Mouse (Mus musculus) liver, embryonic 11.5 days (tissue): ENCODE data around the gene Pcmt1. TPM values are rescaled to one million over a fixed set of nuclear protein-coding genes. Genes with fewer than 3 reads are reported as not detected.

Source experiments
- ATAC-seq: fragments of 200-750 bp; cut with Nextera tagmentation; replicated peaks from 2 replicates; pipeline ENCODE4 v1.8.0; 2017; ENCODE audit warnings: moderate number of reproducible peaks, mild to moderate bottlenecking, moderate TSS enrichment, moderate library complexity; ENCODE audit not compliant: low FRiP score
- DNase-seq: peaks from one replicate; pipeline ENCODE4 v3.0.0-alpha.2; 2017; ENCODE audit warnings: low spot score
- H3K27ac ChIP-seq: fragments of 300-500 bp; sonication (generic); 2 replicates; pipeline ENCODE4 v1.5.1; 2014; ENCODE audit warnings: mild to moderate bottlenecking, low read depth, low read length, control low read depth
- H3K27me3 ChIP-seq: fragments of 300-500 bp; sonication (generic); replicated peaks from 2 replicates; pipeline ENCODE4 v1.6.1; 2014; ENCODE audit warnings: low read length, mixed read lengths; ENCODE audit not compliant: control insufficient read depth, insufficient read depth
- H3K36me3 ChIP-seq: fragments of 300-500 bp; sonication (generic); 2 replicates; pipeline ENCODE4 v1.6.1; 2014; ENCODE audit warnings: mild to moderate bottlenecking, low read length, moderate library complexity, mixed read lengths; ENCODE audit not compliant: control insufficient read depth, insufficient read depth
- H3K4me1 ChIP-seq: fragments of 300-500 bp; sonication (generic); replicated peaks from 2 replicates; pipeline ENCODE4 v1.6.1; 2014; ENCODE audit warnings: low read length, mixed read lengths; ENCODE audit not compliant: control insufficient read depth, insufficient read depth
- H3K4me2 ChIP-seq: fragments of 300-500 bp; sonication (generic); 2 replicates; pipeline ENCODE4 v1.6.1; 2014; ENCODE audit warnings: mild to moderate bottlenecking, control low read depth, moderate library complexity
- H3K4me3 ChIP-seq: fragments of 300-500 bp; sonication (generic); 2 replicates; pipeline ENCODE4 v1.5.1; 2014; ENCODE audit warnings: low read depth, low read length, control low read depth
- H3K9ac ChIP-seq: fragments of 300-500 bp; sonication (generic); 2 replicates; pipeline ENCODE4 v1.6.1; 2014; ENCODE audit warnings: low read depth, low read length, control low read depth
- H3K9me3 ChIP-seq: fragments of 300-500 bp; sonication (generic); 2 replicates; pipeline ENCODE4 v1.6.1; 2016; ENCODE audit warnings: low read length, inconsistent platforms, mixed read lengths; ENCODE audit not compliant: control insufficient read depth
- WGBS: fragments of 180-500 bp; shearing (Covaris S2); extraction: QIAGEN DNeasy Blood & Tissue Kit; methylation state at CpG from one replicate; pipeline ENCODE4 v1.1.7; 2014; 5-methylcytosine and 5-hydroxymethylcytosine counted together
- polyA plus RNA-seq: library from polyadenylated mRNA; unstranded; fragments of >200 nt; fragmentation: Nextera tagmentation; extraction: Ambion mirVana; gene quantifications from 2 replicates; pipeline ENCODE4 v1.2.1, GENCODE M21; 2014

The Pcmt1 gene
- polyA plus RNA-seq, 1 experiment from 2014 or later = 137 TPM

DNA sequence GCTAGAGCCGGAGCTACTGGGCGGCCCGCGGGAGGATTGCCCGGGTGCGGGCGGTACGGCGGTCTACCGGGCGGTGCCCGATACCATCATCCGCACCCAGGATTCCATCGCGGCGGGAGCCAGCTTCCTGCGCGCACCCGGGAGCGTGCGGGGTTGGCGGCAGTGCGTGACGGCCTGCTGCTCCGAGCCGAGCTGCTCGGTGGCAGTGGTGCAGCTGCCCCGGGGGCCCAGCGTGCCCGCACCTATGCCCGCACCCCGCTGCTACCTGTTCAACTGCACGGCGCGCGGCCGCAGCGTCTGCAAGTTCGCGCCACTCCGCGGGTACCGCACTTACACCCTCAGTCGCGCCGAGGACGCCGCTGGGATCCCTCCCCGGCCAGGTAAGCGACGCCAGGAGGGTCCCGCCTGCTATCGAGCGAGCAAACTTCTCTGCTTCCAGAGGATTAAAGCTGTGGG lies 90.7 kb downstream of the Pcmt1 start:
- WGBS = under 1% methylated on average over 49 of the region's 54 CpGs
- ATAC-seq = no peak
- peak; percentile 34 for DNase-seq

DNA sequence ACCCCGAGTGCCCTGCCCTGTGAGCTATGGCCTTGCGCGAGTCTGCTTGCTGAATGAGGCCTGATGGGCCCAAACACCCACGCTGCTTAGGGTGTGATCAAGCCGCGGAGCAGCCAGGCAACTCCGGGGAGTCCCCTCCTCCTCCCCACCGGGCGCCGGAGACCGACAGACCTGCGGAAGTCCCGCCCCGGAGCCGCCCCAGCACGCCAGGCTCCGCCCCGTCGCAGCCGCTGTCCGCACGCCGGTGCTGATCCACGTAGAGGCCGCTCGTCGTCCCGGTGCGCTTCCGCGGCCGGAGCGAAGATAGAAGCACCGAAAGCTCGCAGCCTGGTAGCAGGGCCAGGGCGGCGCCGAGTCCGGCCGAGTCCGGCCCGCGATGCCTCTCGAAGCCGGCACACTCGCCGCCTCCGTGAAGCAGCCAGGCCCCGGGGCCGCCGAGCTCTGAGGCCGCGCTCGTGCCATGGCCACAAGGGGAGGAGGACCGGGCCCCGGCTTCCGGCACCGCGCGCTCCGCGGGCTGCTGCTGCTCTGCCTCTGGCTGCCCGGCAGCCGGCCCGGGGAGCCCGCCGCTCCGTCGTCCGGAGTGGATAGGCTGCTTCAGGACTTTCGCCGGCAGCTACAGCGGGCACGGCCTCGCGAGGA lies 91.2 kb downstream of the Pcmt1 start, which contains the start of gene Lrp11:
Gene Lrp11 (plus strand): TSS at position 209 of the 642 bp plus-strand sequence.
- no peaks in the 10 kb centered on the region for H3K9me3 ChIP-seq
- H3K9ac ChIP-seq = peak within 1 kb of the TSS; percentile 53
- 0% methylated on average over 65 of the region's 76 CpGs for WGBS
- peak within 1 kb of the TSS; percentile 100 for H3K4me2 ChIP-seq
- peak; percentile 93 for ATAC-seq
- H3K4me3 ChIP-seq = peak within 1 kb of the TSS; percentile 73
- peak; percentile 95 for DNase-seq
- peaks cover 14% of the 10 kb centered on the region for H3K27me3 ChIP-seq
- no peaks in the 10 kb centered on the region for H3K4me1 ChIP-seq
- no peaks in the 10 kb centered on the region for H3K36me3 ChIP-seq
- no peak within 1 kb of the TSS for H3K27ac ChIP-seq

More for the DNA sequence above, 90.7 kb downstream of the Pcmt1 start:
- H3K27ac ChIP-seq = no peak overlapping the region
- H3K4me1 ChIP-seq = no peaks in the 10 kb centered on the region
- H3K27me3 ChIP-seq = peaks cover 14% of the 10 kb centered on the region
- H3K4me2 ChIP-seq = peak overlapping the region; percentile 100
- peak overlapping the region; percentile 73 for H3K4me3 ChIP-seq
- H3K9ac ChIP-seq = peak overlapping the region; percentile 5; the same call in 1 of the 2 replicates
- no peaks in the 10 kb centered on the region for H3K9me3 ChIP-seq
- no peaks in the 10 kb centered on the region for H3K36me3 ChIP-seq

- Histone ChIP-seq H3K4me2 (no peak overlapping the region), H3K27ac (no peak overlapping the region), H3K4me3 (no peak overlapping the region), H3K9me3 (no peaks in the 10 kb centered on the region), H3K9ac (no peak overlapping the region), H3K36me3 (no peaks in the 10 kb centered on the region), H3K27me3 (peaks cover 13% of the 10 kb centered on the region), H3K4me1 (no peaks in the 10 kb centered on the region)
- WGBS = 55% methylated on average over 2 of the region's 2 CpGs
- ATAC-seq = no peak
- no peak for DNase-seq
These were observed 94.2 kb downstream of the Pcmt1 start for GRCm38 (mm10) chr10:7586771-7587170.

DNA sequence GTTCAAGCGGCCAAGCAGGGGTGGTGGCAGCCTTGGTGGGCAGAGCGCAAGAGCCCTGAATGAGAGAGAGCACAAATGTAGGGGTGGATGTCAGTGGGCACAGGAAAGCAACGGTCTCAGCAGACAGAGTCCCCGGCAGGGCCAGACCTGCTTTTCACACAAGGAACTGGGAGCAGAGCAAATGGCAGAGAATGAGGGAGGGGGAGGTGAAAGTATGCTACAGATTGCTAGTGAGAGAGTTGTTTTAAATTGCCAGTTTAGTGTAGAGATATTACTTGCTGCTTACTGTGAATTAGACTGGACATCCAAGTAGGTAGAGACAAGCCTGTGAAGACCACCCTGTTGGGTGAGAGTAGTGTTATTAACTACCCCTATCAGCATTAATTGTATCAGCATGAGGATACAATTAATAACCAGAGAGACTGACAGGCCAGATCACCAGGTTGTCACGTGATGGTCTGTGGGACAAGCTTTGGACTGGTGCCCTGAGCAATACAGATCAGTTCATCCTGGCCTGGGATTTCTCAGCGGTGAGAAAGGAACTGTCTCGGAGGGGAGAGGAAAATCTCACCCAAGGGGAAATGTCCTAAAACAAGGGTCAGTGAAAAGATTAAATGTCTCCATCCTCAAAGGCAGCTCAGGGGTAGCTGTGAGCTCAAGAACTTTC lies 97.9 kb downstream of the Pcmt1 start:
- Histone ChIP-seq H3K36me3 (no peaks in the 10 kb centered on the region), H3K9me3 (no peaks in the 10 kb centered on the region), H3K9ac (no peak overlapping the region), H3K4me3 (no peak overlapping the region), H3K4me1 (no peaks in the 10 kb centered on the region), H3K27ac (no peak overlapping the region), H3K27me3 (no peaks in the 10 kb centered on the region), H3K4me2 (no peak overlapping the region)
- no peak for ATAC-seq
- no peak for DNase-seq
- 41% methylated on average over 7 of the region's 7 CpGs for WGBS

GRCm38 (mm10) chr10:7582157-7582890 lies 98.6 kb downstream of the Pcmt1 start:
- Histone ChIP-seq H3K27ac (no peak overlapping the region), H3K4me1 (no peaks in the 10 kb centered on the region), H3K9me3 (no peaks in the 10 kb centered on the region), H3K36me3 (no peaks in the 10 kb centered on the region), H3K27me3 (no peaks in the 10 kb centered on the region), H3K9ac (no peak overlapping the region), H3K4me2 (no peak overlapping the region), H3K4me3 (no peak overlapping the region)
- ATAC-seq = no peak
- no peak for DNase-seq
- 36% methylated on average over 11 of the region's 11 CpGs for WGBS

DNA sequence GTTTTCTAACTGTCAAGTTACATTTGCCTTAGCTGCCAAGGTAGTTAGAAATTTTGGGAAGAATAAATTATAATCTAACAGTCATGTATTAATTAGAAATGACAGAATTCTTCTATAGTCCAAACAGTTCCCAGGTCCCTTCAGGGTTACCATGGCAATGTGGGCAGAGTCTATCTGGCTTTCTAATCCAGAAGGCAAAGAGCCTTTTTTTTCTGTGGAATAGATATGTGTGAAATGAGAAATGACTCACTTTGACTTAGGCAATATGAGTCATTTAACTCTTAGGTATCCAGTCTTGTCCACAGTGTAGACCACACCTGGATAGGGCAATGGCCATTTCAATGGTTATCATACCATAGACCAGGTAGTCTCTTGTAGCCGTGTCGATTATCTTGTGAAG lies 99.5 kb downstream of the Pcmt1 start:
- Histone ChIP-seq H3K4me3 (no peak overlapping the region), H3K9me3 (no peaks in the 10 kb centered on the region), H3K27me3 (no peaks in the 10 kb centered on the region), H3K4me1 (no peaks in the 10 kb centered on the region), H3K36me3 (no peaks in the 10 kb centered on the region), H3K9ac (no peak overlapping the region), H3K4me2 (no peak overlapping the region), H3K27ac (no peak overlapping the region)
- DNase-seq (no peak), ATAC-seq (no peak)
- WGBS = 89% methylated on average over 2 of the region's 2 CpGs

Other genes with a start within 250 kb of the Pcmt1 start
- 2.1 and 3.0 TPM in 2 replicates for gene Ulbp1, start 207.5 kb downstream of the Pcmt1 start, polyA plus RNA-seq
- 1.8 and 2.3 TPM in 2 replicates for gene Lrp11, start 91.3 kb downstream of the Pcmt1 start, polyA plus RNA-seq
- 66.1 and 68.3 TPM in 2 replicates for gene Nup43, start 13.6 kb downstream of the Pcmt1 start, polyA plus RNA-seq
- gene Lats1, start 78 bp upstream of the Pcmt1 start, polyA plus RNA-seq = 7.7 and 7.9 TPM in 2 replicates
- gene Katna1, start 44.9 kb upstream of the Pcmt1 start, polyA plus RNA-seq = 63.6 and 68.0 TPM in 2 replicates
- gene Ginm1, start 111.7 kb upstream of the Pcmt1 start, polyA plus RNA-seq = 41.5 and 48.0 TPM in 2 replicates
- gene Ppil4, start 111.8 kb upstream of the Pcmt1 start, polyA plus RNA-seq = 44.3 and 53.0 TPM in 2 replicates
- 0.05 and 0.16 TPM in 2 replicates for gene Zc3h12d, start 151.3 kb upstream of the Pcmt1 start, polyA plus RNA-seq